Mouse (Mus musculus): ENCODE measurements at regions not wholly inside any gene's neighbourhood (a gene's known extent, or its start where the extent isn't known, plus 50 kb on each side); places are given as distances from the start of the nearest gene placed in this dataset.

DNA sequence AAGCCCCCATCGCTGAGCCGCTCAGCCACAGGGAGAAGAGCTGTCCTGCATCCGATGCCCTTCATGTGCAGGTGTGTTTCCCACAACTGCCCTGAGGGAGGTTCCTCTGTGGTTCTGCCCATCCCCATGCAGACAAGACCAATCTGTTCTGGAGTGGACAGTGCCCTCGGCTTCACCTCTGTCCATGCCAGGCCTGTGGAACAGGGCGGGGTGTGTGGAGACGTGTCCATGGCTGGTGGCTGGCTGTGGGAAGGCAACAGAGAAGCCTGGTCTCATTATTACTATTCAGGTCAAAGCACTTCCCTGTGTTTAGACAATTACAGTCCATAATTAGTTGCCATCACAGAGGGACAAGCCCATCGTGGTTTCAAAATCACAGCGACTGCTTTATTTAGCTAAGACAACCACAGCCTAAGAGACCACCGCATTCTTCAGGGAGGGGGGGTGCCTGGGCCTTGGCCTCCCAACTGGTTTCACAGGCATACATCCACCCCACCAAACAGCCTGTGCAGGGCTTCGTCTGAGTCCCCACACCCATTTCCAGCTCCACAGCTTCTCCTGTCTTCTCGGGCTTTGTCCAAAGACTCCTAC, 97.7 kb downstream of the Rplp1 start:
- no peaks in the 10 kb centered on the region for H3K4me1 ChIP-seq (ENCODE audit: insufficient read depth, low read depth, low read length)
- TF ChIP-seq POLR2AphosphoS5 (IDR thresholded peaks at IDR 0.05; ENCODE audit: insufficient replicate concordance, low read depth, low read length): no peak
- no peak for ATAC-seq (ENCODE audit: extremely low read depth, insufficient number of reproducible peaks, low FRiP score, poor library complexity, severe bottlenecking)
- no peaks in the 10 kb centered on the region for H3K36me3 ChIP-seq (replicated peaks)
- no peak overlapping the region for H3K4me3 ChIP-seq (ENCODE audit: low read depth, low read length)
- DNase-seq (ENCODE audit: low spot score): no peak
- no peaks in the 10 kb centered on the region for H3K9me3 ChIP-seq (replicated peaks)
- H3K27me3 ChIP-seq (ENCODE audit: insufficient read depth, low read length): no peaks in the 10 kb centered on the region; the same call in 1 of the 2 replicates

DNA sequence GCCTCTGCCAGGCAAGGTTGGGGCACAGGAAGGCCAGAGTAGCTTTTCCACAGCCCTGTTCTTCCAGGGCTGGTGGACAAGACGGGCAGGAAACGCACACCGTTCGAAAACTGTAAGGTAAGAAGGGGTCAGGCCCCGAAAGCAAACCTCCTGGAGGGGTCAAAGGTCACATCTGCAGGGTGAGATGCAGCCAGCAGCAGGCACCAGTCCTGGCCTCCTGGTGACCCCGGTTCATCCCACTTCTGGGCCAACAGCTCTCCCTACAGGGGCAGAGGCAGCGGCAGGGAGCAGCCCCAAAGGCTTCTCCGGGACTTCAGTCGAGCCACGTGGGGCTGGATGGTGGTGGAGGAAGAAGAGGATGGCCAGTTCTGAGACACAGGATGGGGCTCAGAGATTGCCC, 98.3 kb downstream of the Rplp1 start:
- H3K4me3 ChIP-seq (ENCODE audit: low read depth, low read length): no peak overlapping the region
- H3K9me3 ChIP-seq (replicated peaks): no peaks in the 10 kb centered on the region
- no peaks in the 10 kb centered on the region for H3K36me3 ChIP-seq (replicated peaks)
- TF ChIP-seq TAL1 (conservative IDR thresholded peaks at IDR 0.05; ENCODE audit: low read depth, low read length) (no peak), POLR2AphosphoS5 (IDR thresholded peaks at IDR 0.05; ENCODE audit: insufficient replicate concordance, low read depth, low read length) (no peak), CTCF (IDR thresholded peaks at IDR 0.05; ENCODE audit: low read depth, low read length) (no peak), GATA2 (IDR thresholded peaks at IDR 0.05; ENCODE audit: borderline replicate concordance, low read depth, low read length) (no peak), GATA1 (IDR thresholded peaks at IDR 0.05; ENCODE audit: borderline replicate concordance, low read length) (no peak)
- ATAC-seq (ENCODE audit: extremely low read depth, insufficient number of reproducible peaks, low FRiP score, poor library complexity, severe bottlenecking) (no peak), DNase-seq (ENCODE audit: low spot score) (no peak)
- H3K27me3 ChIP-seq (ENCODE audit: insufficient read depth, low read length): no peaks in the 10 kb centered on the region; the same call in 1 of the 2 replicates
- H3K4me1 ChIP-seq (ENCODE audit: insufficient read depth, low read depth, low read length): no peaks in the 10 kb centered on the region

DNA sequence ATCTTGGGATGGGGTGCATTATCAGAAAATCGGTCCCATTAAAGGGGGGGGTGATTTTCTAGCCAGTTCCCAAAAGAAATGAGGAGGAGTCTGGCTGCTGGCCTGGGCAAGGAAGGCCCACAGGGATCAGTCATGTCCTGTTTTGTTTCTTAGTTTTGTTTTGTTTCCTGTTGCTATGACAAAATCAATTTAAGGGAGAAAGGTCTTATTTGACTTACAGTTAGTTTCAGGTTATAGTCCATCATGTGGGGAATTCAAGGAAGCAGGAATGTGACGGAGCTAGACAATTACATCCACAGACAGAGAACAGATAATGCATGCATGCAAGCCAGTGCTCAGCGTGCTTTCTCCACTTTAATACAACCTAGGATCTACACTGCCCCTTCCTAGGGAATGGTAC, 101.1 kb downstream of the Rplp1 start:
- Histone ChIP-seq H3K27me3 (ENCODE audit: insufficient read depth, low read length) (no peaks in the 10 kb centered on the region; the same call in 1 of the 2 replicates), H3K4me3 (ENCODE audit: low read depth, low read length) (no peak overlapping the region), H3K4me1 (ENCODE audit: insufficient read depth, low read depth, low read length) (no peaks in the 10 kb centered on the region), H3K9me3 (replicated peaks) (no peaks in the 10 kb centered on the region), H3K36me3 (replicated peaks) (no peaks in the 10 kb centered on the region)
- ATAC-seq (ENCODE audit: extremely low read depth, insufficient number of reproducible peaks, low FRiP score, poor library complexity, severe bottlenecking) (no peak), DNase-seq (ENCODE audit: low spot score) (no peak)
- TF ChIP-seq CTCF (IDR thresholded peaks at IDR 0.05; ENCODE audit: low read depth, low read length): no peak
- TF ChIP-seq TAL1 (conservative IDR thresholded peaks at IDR 0.05; ENCODE audit: low read depth, low read length): no peak
- no peak for TF ChIP-seq GATA2 (IDR thresholded peaks at IDR 0.05; ENCODE audit: borderline replicate concordance, low read depth, low read length)
- TF ChIP-seq GATA1 (IDR thresholded peaks at IDR 0.05; ENCODE audit: borderline replicate concordance, low read length): no peak
- no peak for TF ChIP-seq POLR2AphosphoS5 (IDR thresholded peaks at IDR 0.05; ENCODE audit: insufficient replicate concordance, low read depth, low read length)

- Histone ChIP-seq H3K4me1 (ENCODE audit: insufficient read depth, low read depth, low read length) (no peaks in the 10 kb centered on the region), H3K36me3 (replicated peaks) (no peaks in the 10 kb centered on the region), H3K27me3 (ENCODE audit: insufficient read depth, low read length) (no peaks in the 10 kb centered on the region; the same call in 1 of the 2 replicates), H3K4me3 (ENCODE audit: low read depth, low read length) (no peak overlapping the region), H3K9me3 (replicated peaks) (no peaks in the 10 kb centered on the region)
- no peak for ATAC-seq (ENCODE audit: extremely low read depth, insufficient number of reproducible peaks, low FRiP score, poor library complexity, severe bottlenecking)
- TF ChIP-seq GATA2 (IDR thresholded peaks at IDR 0.05; ENCODE audit: borderline replicate concordance, low read depth, low read length): no peak
- no peak for DNase-seq (ENCODE audit: low spot score)
Measured at GRCm38 (mm10) chr9:61812315-61812714, 102.0 kb downstream of the Rplp1 start.

- ATAC-seq (ENCODE audit: extremely low read depth, insufficient number of reproducible peaks, low FRiP score, poor library complexity, severe bottlenecking) (no peak), DNase-seq (ENCODE audit: low spot score) (no peak)
- Histone ChIP-seq H3K4me3 (ENCODE audit: low read depth, low read length) (no peak overlapping the region), H3K9me3 (replicated peaks) (no peaks in the 10 kb centered on the region), H3K4me1 (ENCODE audit: insufficient read depth, low read depth, low read length) (no peaks in the 10 kb centered on the region), H3K36me3 (replicated peaks) (no peaks in the 10 kb centered on the region), H3K27me3 (ENCODE audit: insufficient read depth, low read length) (no peaks in the 10 kb centered on the region)
- TF ChIP-seq GATA2 (IDR thresholded peaks at IDR 0.05; ENCODE audit: borderline replicate concordance, low read depth, low read length) (no peak), CTCF (IDR thresholded peaks at IDR 0.05; ENCODE audit: low read depth, low read length) (no peak), POLR2AphosphoS5 (IDR thresholded peaks at IDR 0.05; ENCODE audit: insufficient replicate concordance, low read depth, low read length) (no peak), GATA1 (IDR thresholded peaks at IDR 0.05; ENCODE audit: borderline replicate concordance, low read length) (no peak), TAL1 (conservative IDR thresholded peaks at IDR 0.05; ENCODE audit: low read depth, low read length) (no peak)
Measured at GRCm38 (mm10) chr9:61810456-61810855, 103.9 kb downstream of the Rplp1 start.

DNA sequence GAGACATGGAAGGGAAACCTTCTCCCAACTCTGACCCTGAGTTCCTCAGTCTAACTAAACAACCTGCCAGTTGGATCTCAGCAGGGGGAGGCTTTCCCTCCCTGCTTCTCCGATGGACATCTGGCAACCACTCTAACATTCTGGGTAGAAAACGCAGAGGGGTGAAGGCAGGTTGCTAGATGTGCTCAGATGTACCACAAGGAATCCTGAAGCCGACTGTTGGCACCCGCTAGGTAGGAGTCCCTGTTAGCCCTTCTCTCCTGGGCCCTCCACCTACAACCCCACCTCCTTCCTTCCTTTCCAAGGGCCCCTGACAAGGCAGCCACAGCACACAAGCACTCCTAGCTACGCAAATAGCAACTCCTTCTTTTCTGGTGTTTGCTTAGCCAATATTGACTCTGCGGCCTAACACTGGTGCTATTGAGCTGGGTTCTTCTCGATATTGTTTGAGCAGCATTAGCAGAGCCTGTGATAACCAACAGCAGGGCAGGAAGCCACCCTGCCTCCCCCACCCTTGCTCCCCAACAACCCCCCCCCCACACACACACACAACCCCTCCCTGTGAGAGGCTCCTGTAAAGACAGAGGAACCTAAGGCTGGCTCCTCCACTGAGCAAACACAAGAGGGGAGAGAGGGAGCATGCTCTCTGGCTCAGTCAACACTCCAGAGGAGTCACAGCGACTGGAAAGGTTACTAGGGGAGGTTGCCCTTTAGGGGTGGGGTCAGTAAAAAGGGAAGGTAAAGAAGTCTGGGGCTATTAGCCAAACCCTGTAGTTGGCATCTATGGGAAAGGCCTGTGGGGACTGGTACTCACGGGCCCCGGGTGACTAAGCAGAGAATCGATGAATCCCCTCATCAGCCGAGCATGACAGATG, 105.8 kb downstream of the Rplp1 start:
- DNase-seq (ENCODE audit: low spot score) (no peak), ATAC-seq (ENCODE audit: extremely low read depth, insufficient number of reproducible peaks, low FRiP score, poor library complexity, severe bottlenecking) (no peak)
- Histone ChIP-seq H3K9me3 (replicated peaks) (no peaks in the 10 kb centered on the region), H3K36me3 (replicated peaks) (no peaks in the 10 kb centered on the region), H3K27me3 (ENCODE audit: insufficient read depth, low read length) (no peaks in the 10 kb centered on the region), H3K4me1 (ENCODE audit: insufficient read depth, low read depth, low read length) (no peaks in the 10 kb centered on the region), H3K4me3 (ENCODE audit: low read depth, low read length) (no peak overlapping the region)
- no peak for TF ChIP-seq TAL1 (conservative IDR thresholded peaks at IDR 0.05; ENCODE audit: low read depth, low read length)
- no peak for TF ChIP-seq GATA2 (IDR thresholded peaks at IDR 0.05; ENCODE audit: borderline replicate concordance, low read depth, low read length)
- TF ChIP-seq POLR2AphosphoS5 (IDR thresholded peaks at IDR 0.05; ENCODE audit: insufficient replicate concordance, low read depth, low read length): no peak
- no peak for TF ChIP-seq GATA1 (IDR thresholded peaks at IDR 0.05; ENCODE audit: borderline replicate concordance, low read length)
- TF ChIP-seq CTCF (IDR thresholded peaks at IDR 0.05; ENCODE audit: low read depth, low read length): no peak

All from G1E (cell line).